Mouse (Mus musculus) embryonic facial prominence, embryonic 12.5 days (tissue): ENCODE measurements at regions not wholly inside any gene's neighbourhood (a gene's known extent, or its start where the extent isn't known, plus 50 kb on each side); places are given as distances from the start of the nearest gene placed in this dataset.
A peak's percentile ranks its signal among the peaks of the same experiment; 100 is the strongest.

ENCODE experiments used
- ATAC-seq: fragments of 200-750 bp; cut with Nextera tagmentation; 2 replicates; pipeline ENCODE4 v1.8.0; 2017; ENCODE audit not compliant: insufficient number of reproducible peaks, insufficient read depth, low FRiP score, low TSS enrichment
- H3K27ac ChIP-seq: fragments of 300-500 bp; sonication (generic); 2 replicates; pipeline ENCODE4 v1.5.1; 2016; ENCODE audit warnings: mild to moderate bottlenecking
- H3K27me3 ChIP-seq: fragments of 300-500 bp; sonication (generic); 2 replicates; pipeline ENCODE4 v1.6.1; 2016; ENCODE audit warnings: mild to moderate bottlenecking, moderate library complexity
- H3K36me3 ChIP-seq: fragments of 300-500 bp; sonication (generic); 2 replicates; pipeline ENCODE4 v1.6.1; 2016; ENCODE audit warnings: mild to moderate bottlenecking
- H3K4me1 ChIP-seq: fragments of 300-500 bp; sonication (generic); 2 replicates; pipeline ENCODE4 v1.6.1; 2016
- H3K4me2 ChIP-seq: fragments of 300-500 bp; sonication (generic); replicated peaks from 2 replicates; pipeline ENCODE4 v1.6.1; 2016; ENCODE audit warnings: mild to moderate bottlenecking, moderate library complexity
- H3K4me3 ChIP-seq: fragments of 300-500 bp; sonication (generic); 2 replicates; pipeline ENCODE4 v1.5.1; 2016; ENCODE audit warnings: mild to moderate bottlenecking
- H3K9ac ChIP-seq: fragments of 300-500 bp; sonication (generic); 2 replicates; pipeline ENCODE4 v1.6.1; 2016; ENCODE audit warnings: mild to moderate bottlenecking, moderate library complexity
- H3K9me3 ChIP-seq: fragments of 300-500 bp; sonication (generic); 2 replicates; pipeline ENCODE4 v1.6.1; 2016; ENCODE audit warnings: mild to moderate bottlenecking, moderate library complexity
- WGBS: fragments of 180-500 bp; shearing (Covaris S2); methylation state at CpG from one replicate; pipeline ENCODE4 v1.1.7; 2016; 5-methylcytosine and 5-hydroxymethylcytosine counted together

- no peaks in the 10 kb centered on the region for H3K36me3 ChIP-seq
- no peak overlapping the region for H3K9ac ChIP-seq
- no peaks in the 10 kb centered on the region for H3K27me3 ChIP-seq
- ATAC-seq: no peak
- H3K4me2 ChIP-seq: no peak overlapping the region
- no peak overlapping the region for H3K27ac ChIP-seq
- no peaks in the 10 kb centered on the region for H3K9me3 ChIP-seq
- H3K4me1 ChIP-seq: no peaks in the 10 kb centered on the region
- WGBS: 72% methylated on average over 7 of the region's 7 CpGs
- H3K4me3 ChIP-seq: no peak overlapping the region
These were observed 602.7 kb downstream of the Fat4 start for GRCm38 (mm10) chr3:39489392-39489791.

- Histone ChIP-seq H3K9ac (no peak overlapping the region), H3K36me3 (no peaks in the 10 kb centered on the region), H3K4me3 (no peak overlapping the region), H3K27ac (no peak overlapping the region), H3K4me2 (no peak overlapping the region), H3K4me1 (no peaks in the 10 kb centered on the region), H3K9me3 (no peaks in the 10 kb centered on the region), H3K27me3 (no peaks in the 10 kb centered on the region)
- 87% methylated on average over 3 of the region's 3 CpGs for WGBS
- no peak for ATAC-seq
These were observed 607.6 kb downstream of the Fat4 start for GRCm38 (mm10) chr3:39494363-39494762.

- H3K27me3 ChIP-seq: no peaks in the 10 kb centered on the region
- 78% methylated on average over 5 of the region's 5 CpGs for WGBS
- H3K4me3 ChIP-seq: no peak overlapping the region
- no peak overlapping the region for H3K4me2 ChIP-seq
- no peaks in the 10 kb centered on the region for H3K9me3 ChIP-seq
- no peak for ATAC-seq
- H3K9ac ChIP-seq: no peak overlapping the region
- H3K36me3 ChIP-seq: no peaks in the 10 kb centered on the region
- no peak overlapping the region for H3K27ac ChIP-seq
- 0 out of 2 replicates have a peak, but pooled peaks cover 5% of the 10 kb centered on the region for H3K4me1 ChIP-seq
These were observed 641.3 kb downstream of the Fat4 start for GRCm38 (mm10) chr3:39528087-39528486.

- no peaks in the 10 kb centered on the region for H3K9me3 ChIP-seq
- H3K27me3 ChIP-seq: no peaks in the 10 kb centered on the region
- H3K36me3 ChIP-seq: no peaks in the 10 kb centered on the region
- ATAC-seq: no peak
- H3K4me2 ChIP-seq: no peak overlapping the region
- H3K4me3 ChIP-seq: no peak overlapping the region
- H3K27ac ChIP-seq: no peak overlapping the region
- WGBS: 80% methylated on average over 2 of the region's 2 CpGs
- no peak overlapping the region for H3K9ac ChIP-seq
- H3K4me1 ChIP-seq: peaks cover 2% of the 10 kb centered on the region; the same call in 1 of the 2 replicates
These were observed 650.8 kb downstream of the Fat4 start for GRCm38 (mm10) chr3:39537515-39537914.

- no peaks in the 10 kb centered on the region for H3K9me3 ChIP-seq
- no peak overlapping the region for H3K27ac ChIP-seq
- H3K36me3 ChIP-seq: no peaks in the 10 kb centered on the region
- H3K9ac ChIP-seq: no peak overlapping the region
- no peak overlapping the region for H3K4me2 ChIP-seq
- peaks cover 2% of the 10 kb centered on the region; the same call in 1 of the 2 replicates for H3K4me1 ChIP-seq
- no peak for ATAC-seq
- H3K27me3 ChIP-seq: no peaks in the 10 kb centered on the region
- no peak overlapping the region for H3K4me3 ChIP-seq
- WGBS: 60% methylated on average over 7 of the region's 7 CpGs
These were observed 653.9 kb downstream of the Fat4 start for GRCm38 (mm10) chr3:39540530-39541118.

GRCm38 (mm10) chr3:39559460-39560041 is 672.8 kb downstream of the Fat4 start:
- peaks cover 10% of the 10 kb centered on the region; the same call in 1 of the 2 replicates for H3K4me1 ChIP-seq
- H3K9ac ChIP-seq: no peak overlapping the region
- no peak overlapping the region for H3K4me2 ChIP-seq
- no peak overlapping the region for H3K27ac ChIP-seq
- no peaks in the 10 kb centered on the region for H3K27me3 ChIP-seq
- WGBS: 81% methylated on average over 3 of the region's 3 CpGs
- no peaks in the 10 kb centered on the region for H3K36me3 ChIP-seq
- H3K4me3 ChIP-seq: no peak overlapping the region
- no peaks in the 10 kb centered on the region for H3K9me3 ChIP-seq
- no peak for ATAC-seq

- Histone ChIP-seq H3K4me1 (peaks cover 10% of the 10 kb centered on the region; the same call in 1 of the 2 replicates), H3K36me3 (no peaks in the 10 kb centered on the region), H3K4me2 (no peak overlapping the region), H3K27me3 (no peaks in the 10 kb centered on the region), H3K9me3 (no peaks in the 10 kb centered on the region), H3K27ac (no peak overlapping the region), H3K9ac (no peak overlapping the region), H3K4me3 (no peak overlapping the region)
- 19% methylated on average over 1 of the region's 1 CpGs for WGBS
- ATAC-seq: no peak
These were observed 674.2 kb downstream of the Fat4 start for GRCm38 (mm10) chr3:39560951-39561350.

GRCm38 (mm10) chr3:39571444-39572237 is 684.9 kb downstream of the Fat4 start:
- Histone ChIP-seq H3K9ac (no peak overlapping the region), H3K27me3 (no peaks in the 10 kb centered on the region), H3K4me1 (peaks cover 8% of the 10 kb centered on the region; the same call in 1 of the 2 replicates), H3K36me3 (no peaks in the 10 kb centered on the region), H3K4me3 (no peak overlapping the region), H3K27ac (peak overlapping the region; percentile 61; the same call in 1 of the 2 replicates), H3K4me2 (no peak overlapping the region), H3K9me3 (no peaks in the 10 kb centered on the region)
- 35% methylated on average over 5 of the region's 5 CpGs for WGBS
- no peak for ATAC-seq

GRCm38 (mm10) chr3:39575200-39575599 is 688.5 kb downstream of the Fat4 start:
- Histone ChIP-seq H3K4me3 (no peak overlapping the region), H3K4me2 (no peak overlapping the region), H3K27ac (no peak overlapping the region), H3K9me3 (no peaks in the 10 kb centered on the region), H3K4me1 (peaks cover 8% of the 10 kb centered on the region; the same call in 1 of the 2 replicates), H3K9ac (no peak overlapping the region), H3K36me3 (no peaks in the 10 kb centered on the region), H3K27me3 (no peaks in the 10 kb centered on the region)
- ATAC-seq: no peak
- WGBS: 74% methylated on average over 3 of the region's 3 CpGs

GRCm38 (mm10) chr3:39591312-39591711 is 704.6 kb downstream of the Fat4 start:
- Histone ChIP-seq H3K4me1 (no peaks in the 10 kb centered on the region), H3K4me2 (no peak overlapping the region), H3K27me3 (no peaks in the 10 kb centered on the region), H3K9ac (no peak overlapping the region), H3K27ac (no peak overlapping the region), H3K9me3 (no peaks in the 10 kb centered on the region), H3K36me3 (no peaks in the 10 kb centered on the region), H3K4me3 (no peak overlapping the region)
- 73% methylated on average over 2 of the region's 2 CpGs for WGBS
- ATAC-seq: no peak

- no peaks in the 10 kb centered on the region for H3K36me3 ChIP-seq
- ATAC-seq: no peak
- no peak overlapping the region for H3K9ac ChIP-seq
- H3K9me3 ChIP-seq: no peaks in the 10 kb centered on the region
- H3K4me3 ChIP-seq: no peak overlapping the region
- 72% methylated on average over 4 of the region's 4 CpGs for WGBS
- no peak overlapping the region for H3K4me2 ChIP-seq
- H3K27me3 ChIP-seq: no peaks in the 10 kb centered on the region
- H3K27ac ChIP-seq: no peak overlapping the region
- H3K4me1 ChIP-seq: no peaks in the 10 kb centered on the region
These were observed 705.8 kb downstream of the Fat4 start for GRCm38 (mm10) chr3:39592349-39593117.
